Mouse (Mus musculus) megakaryocyte, embryonic 14.5 days (primary cell): ENCODE data around the gene Rbms2. TPM values are rescaled to one million over a fixed set of nuclear protein-coding genes. Genes with fewer than 3 reads are reported as not detected.

Source experiments
- H3K27me3 ChIP-seq: replicated peaks from 2 replicates; pipeline ENCODE3; 2012; ENCODE audit warnings: inconsistent platforms
- H3K36me3 ChIP-seq: replicated peaks from 2 replicates; pipeline ENCODE3; 2012; ENCODE audit warnings: low read length, inconsistent platforms, mixed read lengths
- H3K4me1 ChIP-seq: 2 replicates; pipeline ENCODE4 v1.6.1; 2012; ENCODE audit warnings: inconsistent platforms
- H3K4me3 ChIP-seq: replicated peaks from 2 replicates; pipeline ENCODE3; 2012; ENCODE audit warnings: moderate library complexity, mild to moderate bottlenecking, inconsistent platforms
- H3K9me3 ChIP-seq: 2 replicates; pipeline ENCODE4 v1.6.1; 2012; ENCODE audit warnings: inconsistent platforms
- FLI1 ChIP-seq: IDR thresholded peaks from 2 replicates; pipeline ENCODE4 v1.6.1; 2012; ENCODE audit warnings: low read length, inconsistent platforms, mixed read lengths
- GATA1 ChIP-seq: IDR thresholded peaks from 3 replicates; pipeline ENCODE4 v1.6.1; 2012; ENCODE audit warnings: mixed read lengths, low read length, inconsistent platforms, borderline replicate concordance
- polyA plus RNA-seq: library from polyadenylated mRNA; stranded (reverse); fragments of >175 nt; gene quantifications from 2 replicates; pipeline ENCODE4 v1.2.3, GENCODE M21; 2012; ENCODE audit warnings: low replicate concordance; ENCODE audit not compliant: insufficient read depth

Rbms2 gene
- polyA plus RNA-seq, 1 experiment = 7.6 TPM

DNA sequence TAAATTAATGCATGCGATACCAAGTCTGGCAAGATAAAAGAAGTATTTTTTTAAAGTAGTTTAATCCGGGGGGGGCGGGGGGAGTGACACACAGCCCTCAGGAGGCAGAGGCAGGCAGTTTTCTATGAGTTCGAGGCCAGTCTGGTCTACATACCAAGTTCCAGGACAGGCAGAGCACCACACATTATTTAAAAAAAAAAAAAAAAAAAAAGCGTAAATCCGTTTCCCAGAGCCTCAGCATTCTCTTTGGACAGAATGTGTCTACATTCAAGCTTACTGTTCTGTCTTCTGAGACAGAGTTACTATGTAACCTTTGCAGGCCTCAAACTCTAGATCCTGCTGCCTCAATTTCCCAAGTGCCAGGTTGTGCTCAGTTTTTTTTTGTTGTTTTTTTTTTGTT is 32.1 kb upstream of the Rbms2 start:
- TF ChIP-seq FLI1 (no peak), GATA1 (no peak)
- Histone ChIP-seq H3K27me3 (peaks cover 11% of the 10 kb centered on the region), H3K36me3 (peaks cover 17% of the 10 kb centered on the region), H3K4me1 (peaks cover 26% of the 10 kb centered on the region), H3K9me3 (no peaks in the 10 kb centered on the region), H3K4me3 (peak overlapping the region; percentile 94)

DNA sequence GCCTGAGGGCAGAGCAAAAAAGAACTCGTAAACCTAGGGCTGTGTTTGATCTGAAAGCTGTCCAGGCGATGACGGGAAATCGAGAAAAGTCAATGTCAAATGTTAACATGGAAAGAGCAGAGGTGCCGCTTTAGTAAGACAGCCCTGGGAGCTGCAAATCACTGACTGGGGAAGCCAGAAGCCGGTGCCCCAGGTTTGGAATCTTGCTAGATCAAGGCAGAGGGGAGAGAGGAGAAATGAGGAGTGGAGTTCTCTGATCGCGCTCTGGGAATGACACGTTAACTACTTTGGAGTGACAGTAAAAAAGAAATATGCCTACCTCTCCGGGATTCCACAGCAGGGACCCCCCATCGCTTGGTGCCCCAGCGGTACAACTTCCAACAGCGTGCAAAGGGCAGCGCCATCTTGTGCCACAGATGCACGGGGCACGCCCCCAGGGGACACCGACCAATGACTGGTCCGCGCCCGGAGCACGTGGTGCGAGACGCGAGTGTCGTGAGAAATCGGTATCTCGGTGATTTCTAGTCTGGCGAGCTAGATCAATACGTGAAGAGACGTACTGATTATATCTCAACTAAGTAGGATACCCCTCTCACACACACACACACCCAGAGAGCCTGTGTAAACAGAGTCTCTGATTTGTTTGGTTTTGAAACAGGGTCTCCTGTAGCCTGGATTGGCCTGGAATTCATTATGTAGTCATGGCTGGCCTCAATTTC is 31.5 kb upstream of the Rbms2 start, which contains the start of gene Spryd4:
Gene Spryd4, minus strand, starts transcription at position 418 of the 719 bp plus-strand sequence.
- Histone ChIP-seq H3K36me3 (peaks cover 20% of the 10 kb centered on the region), H3K4me1 (peaks cover 28% of the 10 kb centered on the region), H3K27me3 (peaks cover 11% of the 10 kb centered on the region), H3K4me3 (peak within 1 kb of the TSS; percentile 94), H3K9me3 (no peaks in the 10 kb centered on the region)
- TF ChIP-seq GATA1 (no peak), FLI1 (no peak)

DNA sequence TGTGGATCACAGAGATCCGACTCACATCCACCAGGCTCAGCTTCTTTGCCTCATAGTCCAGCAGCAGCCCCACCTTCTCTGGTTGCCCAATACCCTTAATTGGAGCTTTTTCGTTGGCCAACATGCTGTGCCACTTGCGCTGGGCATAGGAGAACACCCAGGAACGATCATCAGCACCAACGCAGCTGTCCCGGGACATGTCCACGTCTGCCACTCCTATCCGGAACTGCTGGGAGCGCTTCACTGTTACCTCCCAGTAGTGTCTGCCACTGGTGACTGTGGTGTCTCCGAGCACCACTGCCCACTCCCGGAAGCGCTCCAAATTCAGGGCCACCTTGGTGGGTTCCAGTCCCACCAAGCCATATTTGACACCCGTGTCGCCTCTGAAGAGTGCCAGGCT is 30.9 kb upstream of the Rbms2 start:
- H3K4me3 ChIP-seq = peak overlapping the region; percentile 94
- H3K4me1 ChIP-seq = peaks cover 32% of the 10 kb centered on the region
- H3K36me3 ChIP-seq = peaks cover 21% of the 10 kb centered on the region
- H3K9me3 ChIP-seq = no peaks in the 10 kb centered on the region
- H3K27me3 ChIP-seq = peaks cover 11% of the 10 kb centered on the region
- TF ChIP-seq GATA1 (no peak), FLI1 (no peak)

DNA sequence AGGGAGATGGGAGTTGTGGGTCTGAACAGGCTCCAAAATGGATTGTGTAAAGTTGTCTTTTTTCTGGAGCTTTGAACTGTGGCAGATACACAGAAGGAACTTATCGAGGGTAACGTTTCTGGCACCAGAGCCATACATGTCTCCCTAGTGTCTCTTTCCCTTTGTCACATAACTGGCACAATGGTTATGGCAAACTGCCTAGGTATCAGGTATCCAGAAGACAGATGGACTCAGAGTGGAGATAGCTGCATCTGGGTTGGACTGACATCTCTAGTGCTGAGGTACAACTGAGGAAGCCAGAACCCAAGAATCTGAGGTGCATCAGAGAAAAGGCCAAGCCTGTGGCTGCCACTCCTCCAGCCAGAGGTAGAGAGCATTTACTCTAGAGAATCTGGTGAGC is 30.0 kb upstream of the Rbms2 start:
- Histone ChIP-seq H3K36me3 (peaks cover 21% of the 10 kb centered on the region), H3K4me1 (peaks cover 32% of the 10 kb centered on the region), H3K9me3 (no peaks in the 10 kb centered on the region), H3K27me3 (peaks cover 11% of the 10 kb centered on the region), H3K4me3 (no peak overlapping the region)
- TF ChIP-seq FLI1 = no peak

- no peak overlapping the region for H3K4me3 ChIP-seq
- H3K36me3 ChIP-seq = peaks cover 21% of the 10 kb centered on the region
- no peaks in the 10 kb centered on the region for H3K9me3 ChIP-seq
- TF ChIP-seq GATA1 (no peak), FLI1 (no peak)
- peaks cover 32% of the 10 kb centered on the region for H3K4me1 ChIP-seq
- H3K27me3 ChIP-seq = peaks cover 13% of the 10 kb centered on the region
Observed at GRCm38 (mm10) chr10:128209311-128210009, 29.4 kb upstream of the Rbms2 start.

- Histone ChIP-seq H3K27me3 (peaks cover 6% of the 10 kb centered on the region), H3K4me3 (no peak overlapping the region), H3K9me3 (no peaks in the 10 kb centered on the region), H3K36me3 (peaks cover 21% of the 10 kb centered on the region), H3K4me1 (peaks cover 34% of the 10 kb centered on the region)
- TF ChIP-seq FLI1 (no peak), GATA1 (no peak)
Observed at GRCm38 (mm10) chr10:128208326-128208725, 28.2 kb upstream of the Rbms2 start.

DNA sequence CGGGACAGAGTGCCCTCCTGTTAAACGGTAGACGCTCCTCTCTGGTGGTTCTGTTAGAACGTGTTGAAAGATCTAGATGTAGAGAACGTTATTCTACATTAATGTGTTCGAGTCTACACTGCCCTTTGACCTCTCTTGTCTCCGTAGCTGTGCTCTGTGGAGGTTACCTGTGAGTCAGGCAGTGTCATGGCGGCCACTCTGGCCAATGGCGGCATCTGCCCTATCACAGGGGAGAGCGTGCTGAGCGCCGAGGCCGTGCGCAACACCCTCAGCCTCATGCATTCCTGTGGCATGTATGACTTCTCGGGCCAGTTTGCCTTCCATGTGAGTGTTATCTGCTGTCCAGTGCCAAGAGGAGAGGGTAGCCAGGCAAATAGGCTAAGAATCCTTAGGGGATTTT is 24.8 kb upstream of the Rbms2 start:
- no peak for TF ChIP-seq GATA1
- TF ChIP-seq FLI1 = no peak
- Histone ChIP-seq H3K36me3 (peaks cover 16% of the 10 kb centered on the region), H3K27me3 (peaks cover 19% of the 10 kb centered on the region)

GRCm38 (mm10) chr10:128201856-128202255 is 21.8 kb upstream of the Rbms2 start:
- no peak for TF ChIP-seq FLI1
- TF ChIP-seq GATA1 = no peak
- no peaks in the 10 kb centered on the region for H3K9me3 ChIP-seq
- H3K4me1 ChIP-seq = peaks cover 23% of the 10 kb centered on the region
- H3K36me3 ChIP-seq = peaks cover 2% of the 10 kb centered on the region
- H3K4me3 ChIP-seq = peak overlapping the region; percentile 33
- H3K27me3 ChIP-seq = peaks cover 33% of the 10 kb centered on the region

More for the DNA sequence above, 24.8 kb upstream of the Rbms2 start:
- peaks cover 23% of the 10 kb centered on the region for H3K4me1 ChIP-seq
- H3K4me3 ChIP-seq = peak overlapping the region; percentile 31
- H3K9me3 ChIP-seq = no peaks in the 10 kb centered on the region

- TF ChIP-seq FLI1 (no peak), GATA1 (no peak)
- Histone ChIP-seq H3K9me3 (no peaks in the 10 kb centered on the region), H3K27me3 (peaks cover 47% of the 10 kb centered on the region), H3K4me3 (peak overlapping the region; percentile 93), H3K36me3 (no peaks in the 10 kb centered on the region), H3K4me1 (peaks cover 25% of the 10 kb centered on the region)
Observed at GRCm38 (mm10) chr10:128194551-128195461, 14.7 kb upstream of the Rbms2 start.

GRCm38 (mm10) chr10:128194024-128194550 is 14.0 kb upstream of the Rbms2 start, which contains the start of gene Gls2:
TSS of gene Gls2 (plus strand) at chr10:128194457.
- Histone ChIP-seq H3K36me3 (no peaks in the 10 kb centered on the region), H3K4me1 (peaks cover 25% of the 10 kb centered on the region), H3K9me3 (no peaks in the 10 kb centered on the region), H3K4me3 (peak within 1 kb of the TSS; percentile 93), H3K27me3 (peaks cover 43% of the 10 kb centered on the region)
- TF ChIP-seq GATA1 (no peak), FLI1 (no peak)
